Mouse (Mus musculus): ENCODE measurements around the gene Ddx1. TPM values are rescaled to one million over a fixed set of nuclear protein-coding genes. Genes with fewer than 3 reads are reported as not detected.

Ddx1 gene
- 141 and 142 TPM in 2 replicates for polyA plus RNA-seq (2015; fragmentation: Nextera tagmentation; extraction: Ambion mirVana)

DNA sequence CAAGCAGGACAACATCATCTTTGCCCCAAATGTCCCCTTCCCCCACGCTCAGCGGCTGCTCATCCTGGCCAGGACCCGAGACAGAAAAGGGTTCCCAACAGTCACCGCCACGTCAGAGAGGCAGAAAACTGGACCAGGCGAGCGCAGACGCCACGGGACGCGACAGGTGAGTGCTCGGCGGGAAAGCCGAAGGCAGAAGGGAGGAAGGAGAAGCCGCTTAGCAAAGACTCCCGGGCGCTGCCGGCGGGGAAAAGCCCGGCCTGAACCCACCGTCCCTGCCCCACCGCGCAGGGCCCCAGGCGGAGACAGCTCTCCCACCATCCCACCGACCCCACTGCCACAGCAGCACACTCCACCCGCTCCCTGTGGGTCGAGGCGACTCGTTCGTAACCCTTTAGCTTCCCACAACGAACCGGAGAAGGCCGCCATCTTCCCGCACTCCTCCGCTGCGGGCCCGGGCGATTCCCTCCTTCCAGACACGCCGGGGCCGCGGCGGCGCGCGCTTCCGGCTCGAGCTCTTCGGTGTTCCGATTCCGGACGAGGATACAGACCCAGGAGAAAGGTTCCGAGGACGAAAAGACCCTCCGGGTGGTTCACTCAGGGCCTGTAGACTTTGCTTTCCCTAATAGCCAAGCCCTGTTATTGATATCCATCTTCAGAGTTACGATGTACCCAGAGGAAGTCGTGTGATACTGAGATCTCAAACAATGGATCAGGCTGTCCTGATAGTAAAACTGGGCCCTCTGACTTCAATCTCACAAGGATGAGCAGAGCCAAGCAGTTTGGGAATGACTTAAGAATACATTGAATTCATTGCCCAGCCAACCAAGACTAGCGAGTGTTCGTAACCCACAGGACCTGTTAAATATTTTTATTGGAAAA lies at the start of gene Ddx1:
Gene Ddx1 (minus strand): TSS at position 523 of the 882 bp plus-strand sequence.
- Histone ChIP-seq H3K4me3 (peak within 1 kb of the TSS; percentile 68), H3K9me3 (no peaks in the 10 kb centered on the region), H3K27ac (peak within 1 kb of the TSS; percentile 80), H3K27me3 (no peaks in the 10 kb centered on the region), H3K36me3 (peaks cover 8% of the 10 kb centered on the region), H3K4me1 (0 out of 2 replicates have a peak, but pooled peaks cover 10% of the 10 kb centered on the region), H3K4me2 (peak within 1 kb of the TSS; percentile 54), H3K9ac (peak within 1 kb of the TSS; percentile 68)
- ATAC-seq (ENCODE audit: borderline replicate concordance, extremely low read depth, low FRiP score, low TSS enrichment) = peak; percentile 92
- 2% methylated on average over 59 of the region's 59 CpGs for WGBS

DNA sequence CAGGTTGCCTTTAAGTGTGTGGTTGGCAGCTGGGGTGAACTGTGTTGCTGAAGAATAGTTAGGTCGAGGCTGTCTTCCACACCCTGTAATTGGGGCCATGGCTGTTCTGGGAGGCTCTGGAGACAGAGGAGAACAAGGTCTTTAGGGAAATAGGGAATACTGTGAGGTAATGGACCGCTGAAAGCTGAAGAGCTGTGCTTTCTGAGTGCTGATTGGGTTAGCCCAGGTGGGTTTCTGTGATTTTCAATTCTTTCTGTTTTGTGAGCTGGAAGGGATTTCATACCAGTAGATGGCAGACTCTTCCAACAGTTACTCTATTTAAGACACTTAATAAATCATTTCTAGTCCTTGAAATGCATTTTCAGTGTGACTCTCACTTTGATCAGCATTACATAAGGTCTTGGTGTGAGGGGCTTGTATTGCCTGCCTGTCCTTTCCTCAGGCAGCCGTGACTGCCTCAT lies 44.4 kb upstream of the Ddx1 start:
- H3K4me2 ChIP-seq = no peak overlapping the region
- H3K9me3 ChIP-seq = no peaks in the 10 kb centered on the region
- H3K27ac ChIP-seq = no peak overlapping the region
- no peak overlapping the region for H3K9ac ChIP-seq
- H3K36me3 ChIP-seq = peaks cover 3% of the 10 kb centered on the region; the same call in 1 of the 2 replicates
- no peak for ATAC-seq (ENCODE audit: borderline replicate concordance, extremely low read depth, low FRiP score, low TSS enrichment)
- no peak overlapping the region for H3K4me3 ChIP-seq
- 45% methylated on average over 3 of the region's 3 CpGs for WGBS
- H3K4me1 ChIP-seq = no peaks in the 10 kb centered on the region
- H3K27me3 ChIP-seq = no peaks in the 10 kb centered on the region

DNA sequence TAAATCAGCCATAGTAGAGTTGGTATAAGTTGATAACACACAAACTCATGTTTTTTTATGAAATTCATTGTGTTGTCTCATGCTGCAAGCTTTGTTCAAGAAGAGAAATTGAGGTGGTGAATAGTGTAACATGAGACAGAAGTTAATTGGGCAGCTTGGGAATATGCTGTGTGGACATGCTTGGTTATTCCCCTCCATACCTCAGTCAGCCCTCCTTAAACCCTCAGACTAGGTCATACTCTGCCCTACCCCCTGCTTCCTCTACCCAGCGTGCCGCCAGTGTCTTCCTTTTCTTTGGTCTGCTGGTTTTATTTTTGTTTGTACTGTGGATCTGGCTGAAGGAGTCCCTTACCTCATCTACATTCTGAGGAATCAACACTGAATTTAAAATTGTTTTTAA lies 42.4 kb upstream of the Ddx1 start:
- Histone ChIP-seq H3K4me1 (no peaks in the 10 kb centered on the region), H3K4me3 (no peak overlapping the region), H3K36me3 (peaks cover 3% of the 10 kb centered on the region; the same call in 1 of the 2 replicates), H3K9me3 (no peaks in the 10 kb centered on the region), H3K4me2 (no peak overlapping the region), H3K27ac (no peak overlapping the region), H3K27me3 (no peaks in the 10 kb centered on the region), H3K9ac (no peak overlapping the region)
- 86% methylated on average over 2 of the region's 2 CpGs for WGBS
- no peak for ATAC-seq (ENCODE audit: borderline replicate concordance, extremely low read depth, low FRiP score, low TSS enrichment)

DNA sequence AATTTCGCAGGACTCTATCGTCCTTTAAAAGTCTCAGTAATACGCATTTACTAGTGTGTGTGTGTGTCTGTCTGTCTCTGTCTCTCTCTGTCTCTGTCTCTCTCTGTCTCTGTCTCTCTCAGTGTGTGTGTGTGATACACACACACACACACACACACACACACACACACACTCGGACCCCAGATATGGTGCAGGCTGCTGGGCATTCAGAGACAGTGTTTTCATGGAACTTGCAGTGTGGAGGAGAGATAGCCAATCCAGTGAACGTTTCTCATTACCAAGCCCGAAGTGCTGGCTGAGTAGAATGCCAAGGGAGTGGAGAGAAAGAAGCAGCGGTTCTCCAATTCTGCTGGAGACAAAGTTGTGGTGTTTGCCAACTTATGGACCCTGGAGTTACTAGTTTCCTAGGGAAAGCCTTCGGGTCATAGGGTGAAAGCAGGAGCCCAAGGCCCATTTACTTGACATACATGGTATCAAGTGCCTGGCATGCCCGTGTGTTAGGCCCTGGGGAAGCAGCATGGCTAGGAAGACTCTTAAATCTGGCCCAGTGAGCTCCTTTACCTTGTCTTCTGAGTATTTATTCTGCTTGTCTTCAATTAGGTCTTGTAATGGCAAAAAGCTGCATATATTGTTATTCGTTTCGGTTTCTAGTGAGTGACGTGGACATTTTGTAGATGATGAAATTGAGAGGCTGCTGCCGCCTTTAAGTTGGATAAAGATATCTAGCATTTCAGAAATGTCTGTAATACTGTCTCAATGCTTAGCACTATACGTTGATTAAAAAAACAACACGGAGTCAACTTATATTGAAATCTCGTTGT lies 20.8 kb upstream of the Ddx1 start:
- ATAC-seq (ENCODE audit: borderline replicate concordance, extremely low read depth, low FRiP score, low TSS enrichment) = peak; percentile 12; the same call in 1 of the 2 replicates
- peak overlapping the region; percentile 73 for H3K9ac ChIP-seq
- H3K4me1 ChIP-seq = peaks cover 8% of the 10 kb centered on the region
- H3K4me3 ChIP-seq = peak overlapping the region; percentile 88
- H3K9me3 ChIP-seq = no peaks in the 10 kb centered on the region
- WGBS = 43% methylated on average over 16 of the region's 16 CpGs
- H3K27ac ChIP-seq = no peak overlapping the region
- no peaks in the 10 kb centered on the region for H3K27me3 ChIP-seq
- peak overlapping the region; percentile 59 for H3K4me2 ChIP-seq
- peaks cover 6% of the 10 kb centered on the region; the same call in 1 of the 2 replicates for H3K36me3 ChIP-seq

DNA sequence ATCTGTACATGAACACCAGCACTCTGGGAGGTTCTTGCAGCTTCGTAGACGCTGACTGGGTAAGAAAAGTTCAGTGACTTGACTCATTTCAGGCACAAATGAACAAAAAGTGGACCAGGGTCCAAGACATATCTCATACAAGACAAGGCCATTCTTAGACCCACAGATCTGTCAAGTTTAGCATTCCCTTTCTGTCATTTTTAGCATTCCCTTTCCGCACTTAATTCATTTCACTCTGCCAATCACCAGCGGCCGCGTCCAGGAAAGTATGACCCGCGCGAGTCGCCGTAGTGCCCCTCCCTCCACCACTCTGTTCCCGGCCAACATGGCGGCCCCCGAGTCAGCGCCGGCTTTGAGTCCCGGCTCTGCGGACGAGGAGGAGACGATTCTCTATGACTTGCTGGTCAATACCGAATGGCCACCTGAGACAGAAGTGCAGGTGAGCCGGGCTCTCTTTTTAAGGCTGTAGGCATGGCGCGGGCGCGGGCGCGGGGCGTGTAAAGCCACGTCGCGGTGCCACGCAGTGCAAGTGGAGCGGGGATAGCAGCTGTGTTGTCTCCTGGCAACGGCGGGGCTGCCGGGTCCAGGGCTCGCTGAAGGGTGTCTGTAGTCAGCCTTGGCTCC lies 19.9 kb upstream of the Ddx1 start, which contains the start of gene Nbas:
Gene Nbas (plus strand): TSS at position 308 of the 624 bp plus-strand sequence.
- H3K4me1 ChIP-seq = peaks cover 8% of the 10 kb centered on the region
- H3K4me3 ChIP-seq = peak within 1 kb of the TSS; percentile 88
- H3K27me3 ChIP-seq = no peaks in the 10 kb centered on the region
- no peaks in the 10 kb centered on the region for H3K36me3 ChIP-seq
- 2% methylated on average over 38 of the region's 38 CpGs for WGBS
- H3K9me3 ChIP-seq = no peaks in the 10 kb centered on the region
- ATAC-seq (ENCODE audit: borderline replicate concordance, extremely low read depth, low FRiP score, low TSS enrichment) = peak; percentile 92
- H3K27ac ChIP-seq = no peak within 1 kb of the TSS
- peak within 1 kb of the TSS; percentile 73 for H3K9ac ChIP-seq
- peak within 1 kb of the TSS; percentile 59 for H3K4me2 ChIP-seq

DNA sequence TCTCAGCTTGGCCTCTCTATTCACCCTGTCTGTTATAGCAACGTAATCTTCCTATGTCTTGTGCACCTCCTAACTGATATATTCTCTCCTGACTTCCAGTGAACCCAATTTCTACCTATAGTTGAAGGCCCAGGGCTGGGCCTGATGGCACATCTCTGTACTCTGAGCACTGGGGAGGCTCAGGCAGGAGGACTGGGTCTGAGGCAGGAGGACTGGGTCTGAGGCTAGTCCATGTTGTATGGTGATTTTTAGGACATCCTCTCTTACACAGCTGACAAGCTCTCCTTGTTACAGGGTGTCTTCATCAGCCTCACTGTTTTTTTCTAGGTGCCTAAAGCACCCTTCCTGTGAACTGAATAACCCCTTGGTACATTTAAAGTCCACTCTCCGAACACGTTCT lies 19.4 kb upstream of the Ddx1 start:
- H3K36me3 ChIP-seq = no peaks in the 10 kb centered on the region
- H3K27ac ChIP-seq = no peak overlapping the region
- ATAC-seq (ENCODE audit: borderline replicate concordance, extremely low read depth, low FRiP score, low TSS enrichment) = peak; percentile 44; the same call in 1 of the 2 replicates
- peak overlapping the region; percentile 73; the same call in 1 of the 2 replicates for H3K9ac ChIP-seq
- H3K27me3 ChIP-seq = no peaks in the 10 kb centered on the region
- WGBS = 35% methylated on average over 3 of the region's 3 CpGs
- H3K4me1 ChIP-seq = peaks cover 8% of the 10 kb centered on the region
- H3K4me2 ChIP-seq = peak overlapping the region; percentile 59
- H3K9me3 ChIP-seq = no peaks in the 10 kb centered on the region
- peak overlapping the region; percentile 88 for H3K4me3 ChIP-seq

DNA sequence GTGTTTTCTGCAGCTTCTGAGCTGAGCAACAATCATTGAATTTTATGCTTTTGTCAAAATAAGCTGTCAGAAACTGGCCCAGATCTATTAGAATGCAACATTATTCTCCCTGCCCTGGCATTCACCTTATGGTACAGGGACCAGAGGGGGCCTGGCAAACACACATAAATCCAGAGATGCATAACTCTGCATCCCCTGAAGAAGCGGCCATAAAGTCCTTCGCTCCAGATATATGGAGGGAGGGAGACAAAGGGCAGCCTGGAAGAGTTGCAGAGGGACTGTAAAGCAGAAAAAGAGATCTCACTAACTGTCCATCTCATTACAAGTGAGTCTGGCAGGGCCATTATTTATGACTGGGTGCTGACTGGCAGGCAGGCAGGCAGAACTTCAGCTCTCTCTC lies 6.7 kb upstream of the Ddx1 start:
- Histone ChIP-seq H3K36me3 (no peaks in the 10 kb centered on the region), H3K27me3 (no peaks in the 10 kb centered on the region)
- ATAC-seq (ENCODE audit: borderline replicate concordance, extremely low read depth, low FRiP score, low TSS enrichment) = no peak

DNA sequence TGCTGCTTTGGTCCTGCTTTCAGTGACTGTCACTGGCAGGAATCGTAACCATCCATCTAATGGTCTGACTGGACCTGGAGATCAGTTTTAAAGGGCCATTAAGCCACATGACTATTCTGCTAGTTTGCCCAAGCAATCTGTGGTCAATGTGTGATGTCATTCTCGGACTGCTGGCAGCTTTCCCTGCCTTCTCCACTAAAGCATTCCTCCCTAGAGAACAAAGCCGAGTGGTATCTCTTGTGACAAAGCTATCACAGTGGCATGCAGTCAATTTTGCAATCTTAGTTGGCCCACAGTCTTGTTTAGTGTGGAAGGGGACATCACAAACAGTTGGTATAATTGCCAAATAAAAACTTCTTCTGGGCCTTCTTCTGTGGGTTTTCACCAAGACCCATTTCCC lies 6.1 kb upstream of the Ddx1 start:
- no peaks in the 10 kb centered on the region for H3K4me1 ChIP-seq
- 34% methylated on average over 3 of the region's 3 CpGs for WGBS
- no peaks in the 10 kb centered on the region for H3K36me3 ChIP-seq
- no peak overlapping the region for H3K9ac ChIP-seq
- no peak overlapping the region for H3K27ac ChIP-seq
- no peaks in the 10 kb centered on the region for H3K27me3 ChIP-seq
- no peaks in the 10 kb centered on the region for H3K9me3 ChIP-seq
- no peak overlapping the region for H3K4me3 ChIP-seq
- ATAC-seq (ENCODE audit: borderline replicate concordance, extremely low read depth, low FRiP score, low TSS enrichment) = no peak
- no peak overlapping the region for H3K4me2 ChIP-seq

More for the DNA sequence above, 6.7 kb upstream of the Ddx1 start:
- Histone ChIP-seq H3K4me3 (no peak overlapping the region), H3K9me3 (no peaks in the 10 kb centered on the region), H3K4me2 (no peak overlapping the region), H3K4me1 (no peaks in the 10 kb centered on the region), H3K9ac (no peak overlapping the region), H3K27ac (no peak overlapping the region)
- WGBS = 88% methylated on average over 2 of the region's 2 CpGs

DNA sequence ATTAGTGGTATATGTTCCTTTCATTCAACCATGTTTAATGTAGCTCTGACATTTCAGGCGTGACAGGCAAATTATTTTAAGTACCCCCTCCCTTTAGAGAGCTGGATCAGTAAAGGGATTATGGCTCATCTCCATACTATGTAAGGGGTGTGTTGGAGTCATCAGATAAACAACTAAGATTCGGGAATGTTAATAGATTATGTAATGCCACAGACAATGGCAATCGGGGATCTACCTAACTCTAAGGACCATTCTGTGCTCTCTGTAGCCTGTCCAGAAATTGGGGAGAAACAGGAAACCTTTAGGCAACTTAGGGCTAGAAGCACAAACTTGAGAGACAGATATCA lies 533 bp upstream of the Ddx1 start:
- Histone ChIP-seq H3K4me3 (peak overlapping the region; percentile 68), H3K27me3 (no peaks in the 10 kb centered on the region), H3K4me2 (peak overlapping the region; percentile 54), H3K9ac (no peak overlapping the region), H3K36me3 (peaks cover 4% of the 10 kb centered on the region; the same call in 1 of the 2 replicates), H3K27ac (no peak overlapping the region), H3K4me1 (0 out of 2 replicates have a peak, but pooled peaks cover 10% of the 10 kb centered on the region), H3K9me3 (no peaks in the 10 kb centered on the region)
- no peak for ATAC-seq (ENCODE audit: borderline replicate concordance, extremely low read depth, low FRiP score, low TSS enrichment)
- 78% methylated on average over 3 of the region's 3 CpGs for WGBS

DNA sequence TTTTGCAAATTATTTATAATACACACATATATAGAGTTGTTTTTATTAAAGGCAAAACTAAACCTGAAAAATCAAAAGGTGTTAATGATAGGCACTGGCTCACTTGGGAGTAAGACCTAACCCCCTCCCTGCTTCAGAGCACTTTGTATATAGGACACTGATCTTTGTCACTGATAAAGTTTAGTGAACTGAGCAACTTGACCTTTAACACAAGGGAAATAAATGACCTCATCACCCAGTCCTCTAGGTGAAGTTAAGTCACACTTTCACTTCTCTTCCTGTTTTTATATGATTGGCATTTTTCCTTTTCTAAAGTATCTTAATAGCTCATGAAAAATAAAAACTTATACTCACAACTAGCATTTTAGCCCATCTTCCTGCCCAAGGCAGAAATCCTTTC lies 6.6 kb downstream of the Ddx1 start:
- Histone ChIP-seq H3K27ac (no peak overlapping the region), H3K4me3 (no peak overlapping the region), H3K27me3 (no peaks in the 10 kb centered on the region), H3K4me2 (no peak overlapping the region), H3K4me1 (0 out of 2 replicates have a peak, but pooled peaks cover 4% of the 10 kb centered on the region), H3K9ac (no peak overlapping the region), H3K9me3 (no peaks in the 10 kb centered on the region), H3K36me3 (peaks cover 53% of the 10 kb centered on the region)
- no peak for ATAC-seq (ENCODE audit: borderline replicate concordance, extremely low read depth, low FRiP score, low TSS enrichment)

DNA sequence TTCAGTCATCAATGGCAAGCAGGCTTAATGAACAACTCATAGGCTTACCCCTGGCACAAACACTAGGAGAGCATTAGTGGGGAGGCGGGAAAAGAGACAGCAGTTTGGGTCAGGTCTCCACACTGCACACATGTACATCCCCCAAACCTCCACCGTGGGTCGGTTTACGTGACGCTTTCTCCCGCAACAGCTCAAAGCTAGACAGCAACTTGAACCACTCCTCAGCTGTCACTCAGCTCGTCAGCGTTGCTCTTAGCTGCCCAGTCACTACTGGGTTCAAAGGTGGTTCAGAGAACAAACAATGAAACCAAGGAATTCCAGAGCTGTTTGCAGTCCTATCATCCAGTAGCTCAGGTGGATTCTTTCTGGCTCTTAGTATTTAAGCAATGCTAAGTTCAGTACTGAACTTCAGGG lies 30.9 kb downstream of the Ddx1 start:
- Histone ChIP-seq H3K4me3 (no peak overlapping the region), H3K27ac (0 out of 2 replicates have a peak overlapping the region, but pooled peaks have one; percentile 10), H3K4me1 (peaks cover 28% of the 10 kb centered on the region), H3K9me3 (no peaks in the 10 kb centered on the region), H3K36me3 (peaks cover 35% of the 10 kb centered on the region), H3K9ac (no peak overlapping the region), H3K4me2 (no peak overlapping the region), H3K27me3 (no peaks in the 10 kb centered on the region)
- ATAC-seq (ENCODE audit: borderline replicate concordance, extremely low read depth, low FRiP score, low TSS enrichment) = peak; percentile 37; the same call in 1 of the 2 replicates
- WGBS = 48% methylated on average over 8 of the region's 8 CpGs
